Mouse (Mus musculus) lung, postnatal 0 days (tissue): Measurements from ENCODE around the gene Dlg2. TPM values are rescaled to one million over a fixed set of nuclear protein-coding genes. Genes with fewer than 3 reads are reported as not detected.

Source experiments
- ATAC-seq: fragments of 200-750 bp; cut with Nextera tagmentation; 2 replicates; pipeline ENCODE4 v1.8.0; 2017; ENCODE audit warnings: moderate library complexity
- DNase-seq: peaks from one replicate; pipeline ENCODE4 v3.0.0-alpha.2; 2016; ENCODE audit warnings: low spot score
- H3K27ac ChIP-seq: fragments of 300-500 bp; sonication (generic); 2 replicates; pipeline ENCODE4 v1.5.1; 2014; ENCODE audit warnings: antibody characterized with exemption, mild to moderate bottlenecking, low read length, mixed read lengths
- H3K27me3 ChIP-seq: fragments of 300-500 bp; sonication (generic); replicated peaks from 2 replicates; pipeline ENCODE4 v1.6.1; 2014; ENCODE audit warnings: low read length, mixed read lengths; ENCODE audit not compliant: insufficient read depth
- H3K36me3 ChIP-seq: fragments of 300-500 bp; sonication (generic); 2 replicates; pipeline ENCODE4 v1.6.1; 2014; ENCODE audit warnings: low read length, mixed read lengths; ENCODE audit not compliant: insufficient read depth
- H3K4me1 ChIP-seq: fragments of 300-500 bp; sonication (generic); 2 replicates; pipeline ENCODE4 v1.6.1; 2014; ENCODE audit warnings: antibody characterized with exemption, low read depth, low read length, mixed read lengths; ENCODE audit not compliant: insufficient read depth
- H3K4me2 ChIP-seq: fragments of 300-500 bp; sonication (generic); replicated peaks from 2 replicates; pipeline ENCODE4 v1.6.1; 2014; ENCODE audit warnings: low read depth, mild to moderate bottlenecking, low read length, moderate library complexity, mixed read lengths
- H3K4me3 ChIP-seq: fragments of 300-500 bp; sonication (generic); 2 replicates; pipeline ENCODE4 v1.5.1; 2014; ENCODE audit warnings: low read depth, low read length
- H3K9ac ChIP-seq: fragments of 300-500 bp; sonication (generic); replicated peaks from 2 replicates; pipeline ENCODE4 v1.6.1; 2014; ENCODE audit warnings: low read depth, mild to moderate bottlenecking
- H3K9me3 ChIP-seq: fragments of 300-500 bp; sonication (generic); 2 replicates; pipeline ENCODE4 v1.6.1; 2016; ENCODE audit warnings: low read length, mixed read lengths
- CTCF ChIP-seq: IDR thresholded peaks from 2 replicates; pipeline ENCODE4 v1.5.1; 2016; ENCODE audit warnings: antibody characterized with exemption, mild to moderate bottlenecking
- EP300 ChIP-seq: IDR thresholded peaks from 2 replicates; pipeline ENCODE4 v1.6.1; 2016; ENCODE audit warnings: antibody characterized with exemption, mild to moderate bottlenecking, control low read depth
- WGBS: fragments of 180-500 bp; shearing (Covaris S2); extraction: QIAGEN DNeasy Blood & Tissue Kit; methylation state at CpG from one replicate; pipeline ENCODE4 v1.1.7; 2014; 5-methylcytosine and 5-hydroxymethylcytosine counted together
- polyA plus RNA-seq: library from polyadenylated mRNA; unstranded; fragments of >200 nt; fragmentation: Nextera tagmentation; extraction: Ambion mirVana; gene quantifications from 2 replicates; pipeline ENCODE4 v1.2.1, GENCODE M21; 2015

Gene Dlg2
- polyA plus RNA-seq, 1 experiment from 2014 or later: 0.43 TPM

- H3K27me3 ChIP-seq: no peaks in the 10 kb centered on the region
- H3K36me3 ChIP-seq: no peaks in the 10 kb centered on the region
- no peak for ATAC-seq
- no peaks in the 10 kb centered on the region for H3K4me1 ChIP-seq
- H3K9me3 ChIP-seq: no peaks in the 10 kb centered on the region
- no peak overlapping the region for H3K4me3 ChIP-seq
- H3K9ac ChIP-seq: no peak overlapping the region
- no peak for TF ChIP-seq CTCF
- no peak for TF ChIP-seq EP300
- no peak overlapping the region for H3K27ac ChIP-seq
- no peak for DNase-seq
- WGBS: 38% methylated on average over 3 of the region's 3 CpGs
- H3K4me2 ChIP-seq: no peak overlapping the region
These were observed 257.6 kb downstream of the Dlg2 start for GRCm38 (mm10) chr7:90734086-90734485.

- no peaks in the 10 kb centered on the region for H3K4me1 ChIP-seq
- no peak for ATAC-seq
- no peaks in the 10 kb centered on the region for H3K36me3 ChIP-seq
- H3K9ac ChIP-seq: no peak overlapping the region
- no peak for DNase-seq
- TF ChIP-seq CTCF: no peak
- TF ChIP-seq EP300: no peak
- no peak overlapping the region for H3K4me2 ChIP-seq
- no peak overlapping the region for H3K27ac ChIP-seq
- no peaks in the 10 kb centered on the region for H3K9me3 ChIP-seq
- H3K27me3 ChIP-seq: no peaks in the 10 kb centered on the region
- H3K4me3 ChIP-seq: no peak overlapping the region
- WGBS: 40% methylated on average over 1 of the region's 1 CpGs
These were observed 259.9 kb downstream of the Dlg2 start for GRCm38 (mm10) chr7:90736369-90736768.

GRCm38 (mm10) chr7:90748636-90749035 is 272.2 kb downstream of the Dlg2 start:
- no peaks in the 10 kb centered on the region for H3K9me3 ChIP-seq
- H3K4me1 ChIP-seq: no peaks in the 10 kb centered on the region
- DNase-seq: no peak
- 62% methylated on average over 1 of the region's 1 CpGs for WGBS
- no peaks in the 10 kb centered on the region for H3K36me3 ChIP-seq
- no peak overlapping the region for H3K4me2 ChIP-seq
- no peak for TF ChIP-seq CTCF
- no peak for TF ChIP-seq EP300
- H3K9ac ChIP-seq: no peak overlapping the region
- H3K27me3 ChIP-seq: no peaks in the 10 kb centered on the region
- H3K4me3 ChIP-seq: no peak overlapping the region
- no peak for ATAC-seq
- no peak overlapping the region for H3K27ac ChIP-seq

- DNase-seq (no peak), ATAC-seq (no peak)
- Histone ChIP-seq H3K4me3 (no peak overlapping the region), H3K27me3 (no peaks in the 10 kb centered on the region), H3K9ac (no peak overlapping the region), H3K9me3 (no peaks in the 10 kb centered on the region), H3K36me3 (no peaks in the 10 kb centered on the region), H3K4me1 (no peaks in the 10 kb centered on the region), H3K4me2 (no peak overlapping the region), H3K27ac (no peak overlapping the region)
- TF ChIP-seq CTCF (no peak), EP300 (no peak)
- WGBS: 89% methylated on average over 1 of the region's 1 CpGs
These were observed 311.5 kb downstream of the Dlg2 start for GRCm38 (mm10) chr7:90787945-90788344.

GRCm38 (mm10) chr7:90791522-90791921 is 315.1 kb downstream of the Dlg2 start:
- H3K36me3 ChIP-seq: no peaks in the 10 kb centered on the region
- H3K4me1 ChIP-seq: no peaks in the 10 kb centered on the region
- H3K9ac ChIP-seq: no peak overlapping the region
- WGBS: 15% methylated on average over 1 of the region's 1 CpGs
- H3K9me3 ChIP-seq: no peaks in the 10 kb centered on the region
- no peak overlapping the region for H3K4me2 ChIP-seq
- ATAC-seq: no peak
- H3K27ac ChIP-seq: no peak overlapping the region
- no peak overlapping the region for H3K4me3 ChIP-seq
- no peaks in the 10 kb centered on the region for H3K27me3 ChIP-seq
- no peak for DNase-seq
- no peak for TF ChIP-seq EP300
- TF ChIP-seq CTCF: no peak

- 69% methylated on average over 3 of the region's 3 CpGs for WGBS
These were observed 349.2 kb downstream of the Dlg2 start for GRCm38 (mm10) chr7:90825640-90826039.

GRCm38 (mm10) chr7:90841276-90841675 is 364.8 kb downstream of the Dlg2 start:
- TF ChIP-seq CTCF (no peak), EP300 (no peak)
- no peak overlapping the region for H3K27ac ChIP-seq
- H3K4me1 ChIP-seq: no peaks in the 10 kb centered on the region
- no peak for ATAC-seq
- no peak for DNase-seq
- no peaks in the 10 kb centered on the region for H3K27me3 ChIP-seq
- H3K36me3 ChIP-seq: no peaks in the 10 kb centered on the region
- H3K9me3 ChIP-seq: no peaks in the 10 kb centered on the region
- no peak overlapping the region for H3K4me3 ChIP-seq
- 60% methylated on average over 4 of the region's 4 CpGs for WGBS
- H3K4me2 ChIP-seq: no peak overlapping the region
- H3K9ac ChIP-seq: no peak overlapping the region

More at GRCm38 (mm10) chr7:90825640-90826039, 349.2 kb downstream of the Dlg2 start:
- H3K36me3 ChIP-seq: no peaks in the 10 kb centered on the region
- DNase-seq (no peak), ATAC-seq (no peak)
- H3K27me3 ChIP-seq: no peaks in the 10 kb centered on the region
- TF ChIP-seq EP300: no peak
- no peak for TF ChIP-seq CTCF
- H3K9ac ChIP-seq: no peak overlapping the region
- H3K4me2 ChIP-seq: no peak overlapping the region
- no peak overlapping the region for H3K4me3 ChIP-seq
- no peak overlapping the region for H3K27ac ChIP-seq
- H3K9me3 ChIP-seq: no peaks in the 10 kb centered on the region
- H3K4me1 ChIP-seq: no peaks in the 10 kb centered on the region
